Mouse (Mus musculus): ENCODE results near the gene Tunar.

Tunar gene

DNA sequence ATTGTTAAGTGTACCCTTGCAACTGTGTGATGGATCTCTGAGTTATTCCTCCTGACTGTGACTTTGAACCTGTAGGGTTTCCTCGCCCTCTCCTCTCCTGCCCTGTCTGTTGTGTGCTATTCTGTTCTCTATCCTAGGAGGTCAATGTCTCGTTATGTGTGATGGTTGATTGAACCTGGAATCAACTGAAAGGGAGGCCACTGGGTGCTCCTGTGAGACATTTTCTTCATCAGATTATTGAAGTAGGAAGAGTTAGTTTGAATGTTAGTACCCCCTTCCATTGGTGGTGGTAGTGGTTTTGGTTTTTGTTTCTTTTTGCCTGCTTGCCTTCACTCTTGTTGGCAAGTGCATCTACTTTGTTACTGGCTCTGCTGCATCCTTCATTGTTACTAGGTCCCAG, at the start of gene Tunar:
Gene Tunar, plus strand, starts transcription at position 301 of the 400 bp plus-strand sequence.
- DNase-seq = no peak

DNA sequence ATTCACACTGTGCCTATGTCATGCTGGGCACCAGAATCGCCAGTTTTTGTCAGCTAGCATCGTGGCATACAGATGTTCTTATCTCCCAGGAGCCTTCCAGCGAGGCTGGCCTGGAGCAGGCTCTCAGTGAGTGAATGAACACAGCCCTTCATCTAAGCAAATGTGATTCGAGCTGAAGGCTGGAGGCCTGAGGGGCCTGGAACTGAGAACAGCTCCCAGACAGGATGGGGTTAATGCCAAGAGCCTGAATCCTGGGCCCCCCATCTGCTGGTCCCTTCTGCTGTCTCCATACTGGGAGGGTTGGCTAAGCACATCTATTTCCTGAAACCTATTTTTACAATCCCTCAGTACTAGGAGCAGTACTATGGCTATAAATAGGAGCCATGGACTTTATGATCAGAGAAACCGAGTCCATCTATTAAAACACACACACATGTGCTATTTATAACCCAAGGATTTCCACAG, 21.1 kb upstream of the Tunar start:
- DNase-seq = peak; percentile 72

DNA sequence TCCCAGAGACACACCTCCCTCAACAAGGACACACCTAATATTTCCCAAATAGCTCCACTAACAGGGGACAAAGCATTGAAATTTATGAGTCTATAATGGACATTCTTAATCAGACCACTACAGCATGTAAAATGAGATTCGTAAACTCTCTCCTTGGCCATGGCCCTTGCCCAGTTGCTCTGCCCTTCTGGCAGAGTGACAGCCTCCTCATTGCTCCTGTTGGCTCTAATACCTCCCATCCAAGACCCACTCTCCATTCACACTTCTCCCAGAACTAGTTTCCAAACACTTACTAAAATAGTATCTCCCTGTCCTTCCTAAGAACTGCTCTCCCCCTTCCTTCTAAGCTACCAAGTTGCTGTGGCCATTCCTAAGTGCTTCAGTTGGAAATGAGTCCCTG, 19.3 kb upstream of the Tunar start:
- DNase-seq = no peak

DNA sequence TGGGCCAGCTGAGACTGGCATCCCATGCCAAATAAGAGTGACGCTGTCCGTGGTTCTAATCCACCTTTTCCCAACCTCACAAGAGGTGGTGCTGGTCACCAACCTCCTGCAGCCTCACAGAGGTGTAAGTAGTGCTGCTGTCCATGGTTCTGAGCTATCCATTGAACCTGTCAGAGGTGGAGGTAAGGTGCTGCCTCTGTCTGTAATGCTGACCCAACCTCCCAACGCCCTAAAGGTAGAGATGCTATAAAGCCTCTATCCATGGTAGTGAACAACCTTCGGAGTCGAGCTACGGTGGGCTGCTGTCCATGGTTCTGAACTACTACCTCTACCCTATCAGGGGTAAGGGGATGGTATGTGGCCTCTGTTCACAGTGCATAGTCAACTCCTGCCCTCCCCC, 11.5 kb upstream of the Tunar start:
- DNase-seq = no peak

DNA sequence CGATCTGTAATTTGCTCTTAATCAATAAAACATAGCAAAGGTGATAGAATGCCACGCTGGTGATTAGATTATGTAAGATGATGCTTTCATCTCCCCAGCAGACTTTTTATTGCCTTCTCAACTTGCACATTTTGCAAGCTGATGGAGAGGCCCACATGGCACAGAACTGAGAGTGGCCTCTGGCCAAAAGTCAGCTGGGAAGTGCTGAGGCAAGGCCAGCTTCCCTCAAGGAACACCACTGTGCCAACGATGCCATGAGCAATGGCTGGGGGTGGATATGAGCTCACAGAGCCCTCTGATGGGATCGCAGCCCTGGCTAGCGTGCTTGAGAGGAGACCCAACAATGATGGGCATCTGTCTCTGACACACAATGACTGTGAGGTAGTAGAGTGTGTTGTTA, 6.6 kb upstream of the Tunar start:
- peak; percentile 88 for DNase-seq

DNA sequence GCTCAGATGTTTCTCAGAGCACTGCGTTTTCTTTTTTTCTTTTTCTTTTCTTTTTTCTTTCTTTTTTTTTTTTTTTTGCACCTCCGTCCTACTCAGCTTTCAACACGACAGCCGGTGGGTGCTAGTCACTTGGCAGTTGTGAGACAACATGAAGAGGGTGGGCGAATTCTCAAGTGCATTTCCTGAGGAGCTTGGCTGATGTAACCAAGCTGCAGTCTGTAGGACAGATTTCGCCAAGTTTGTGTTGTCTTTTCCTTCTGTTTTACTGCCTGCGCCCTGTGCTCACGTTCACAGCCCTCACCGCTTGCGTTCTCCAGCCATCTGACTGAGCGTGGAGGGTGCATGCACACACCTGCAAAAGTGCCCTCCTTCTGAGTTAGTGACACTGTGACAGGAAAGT, 5.3 kb upstream of the Tunar start:
- no peak for DNase-seq

DNA sequence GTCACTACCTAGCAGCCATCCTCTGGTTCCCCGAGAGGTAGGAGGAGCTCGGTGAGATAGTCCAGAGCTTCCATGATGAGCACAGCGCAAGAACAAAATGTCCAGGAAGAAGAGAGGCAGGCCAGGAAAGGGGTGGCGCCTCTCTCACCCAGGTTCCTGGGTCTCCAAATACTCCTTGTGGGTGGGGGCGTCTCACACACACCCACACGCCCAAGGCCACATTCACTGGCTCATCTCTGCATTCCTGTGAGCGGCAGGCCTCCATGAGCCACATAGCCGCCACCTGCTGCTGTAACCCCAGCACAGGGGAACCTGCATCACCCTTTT, 2.4 kb downstream of the Tunar start:
- DNase-seq = peak; percentile 75

DNA sequence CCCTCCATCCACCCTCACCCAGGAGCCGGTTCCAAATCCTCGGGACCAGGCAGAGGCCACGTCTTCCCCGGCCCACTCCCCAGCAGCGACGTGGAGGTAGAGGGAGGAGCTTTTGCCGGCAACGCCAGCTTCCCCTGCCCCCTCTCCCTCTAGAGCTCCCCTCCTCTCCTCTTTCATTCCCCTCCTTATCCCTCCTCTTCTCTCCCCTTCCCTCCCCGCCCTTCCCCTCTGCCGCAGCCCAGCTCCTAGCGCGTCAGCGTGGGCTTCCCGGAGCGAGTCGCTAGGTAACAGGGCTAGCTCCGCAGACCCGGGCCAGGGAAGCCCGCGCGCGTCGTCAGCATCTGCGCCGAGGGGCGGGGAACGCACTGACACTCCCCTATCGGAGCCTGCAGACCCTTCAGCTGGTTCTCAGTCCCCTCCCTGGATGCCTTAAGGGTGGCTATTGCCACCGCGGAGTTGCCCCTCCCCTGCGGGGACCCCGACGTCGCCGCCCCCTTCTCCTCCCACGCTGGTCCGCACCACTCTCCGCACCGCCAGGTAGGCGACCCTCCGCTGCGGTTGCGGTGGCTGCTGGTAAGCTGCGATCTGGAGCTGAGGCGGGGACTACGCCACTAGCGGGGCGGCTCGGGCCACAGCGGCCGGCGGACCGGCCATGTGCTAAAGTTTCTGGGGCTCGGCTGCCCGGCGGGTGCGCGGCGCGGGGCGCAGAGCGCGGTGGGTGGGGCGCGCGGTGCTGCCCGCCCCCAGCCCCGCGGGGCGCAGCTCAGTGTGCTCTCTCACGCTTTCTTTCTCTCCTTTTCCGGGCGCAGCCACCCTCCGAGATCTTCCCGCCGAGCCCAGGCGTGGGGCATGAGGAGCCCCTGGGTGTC, 3.0 kb downstream of the Tunar start:
- peak; percentile 76 for DNase-seq

DNA sequence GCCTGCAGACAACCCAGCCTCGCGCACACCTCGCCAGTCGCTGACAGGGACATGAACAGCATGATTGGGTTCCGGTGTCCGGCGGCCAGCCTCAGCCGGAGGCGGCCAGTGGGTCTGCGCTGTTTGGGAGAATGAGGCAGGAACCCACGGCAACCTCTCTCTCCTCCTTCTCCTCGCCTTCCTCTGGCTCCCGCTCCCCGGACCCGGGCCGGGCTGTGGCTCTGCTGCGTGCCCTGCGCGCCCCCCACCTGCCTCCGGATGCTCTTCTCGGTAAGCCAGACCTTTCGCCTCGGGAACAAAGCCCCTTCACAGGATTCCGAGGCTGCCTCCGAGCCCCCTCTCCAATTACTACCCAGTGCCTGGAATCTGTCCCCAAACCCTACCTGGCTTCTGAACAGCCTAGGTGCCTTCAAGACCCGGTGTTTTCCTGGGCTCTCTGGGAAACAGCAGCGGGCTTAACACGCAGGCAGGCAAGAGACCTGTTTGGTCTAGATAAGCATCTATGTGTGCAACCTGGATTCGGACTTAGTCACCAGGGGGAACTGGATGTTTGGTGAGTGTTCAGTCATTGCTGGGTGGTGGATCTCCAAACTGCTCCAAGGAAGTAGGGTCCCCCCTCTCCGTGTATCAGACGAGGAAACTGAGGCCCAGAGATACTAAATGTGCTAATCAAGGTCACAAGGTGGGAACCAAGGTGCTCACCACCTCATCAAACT, 3.8 kb downstream of the Tunar start:
- peak; percentile 69 for DNase-seq

DNA sequence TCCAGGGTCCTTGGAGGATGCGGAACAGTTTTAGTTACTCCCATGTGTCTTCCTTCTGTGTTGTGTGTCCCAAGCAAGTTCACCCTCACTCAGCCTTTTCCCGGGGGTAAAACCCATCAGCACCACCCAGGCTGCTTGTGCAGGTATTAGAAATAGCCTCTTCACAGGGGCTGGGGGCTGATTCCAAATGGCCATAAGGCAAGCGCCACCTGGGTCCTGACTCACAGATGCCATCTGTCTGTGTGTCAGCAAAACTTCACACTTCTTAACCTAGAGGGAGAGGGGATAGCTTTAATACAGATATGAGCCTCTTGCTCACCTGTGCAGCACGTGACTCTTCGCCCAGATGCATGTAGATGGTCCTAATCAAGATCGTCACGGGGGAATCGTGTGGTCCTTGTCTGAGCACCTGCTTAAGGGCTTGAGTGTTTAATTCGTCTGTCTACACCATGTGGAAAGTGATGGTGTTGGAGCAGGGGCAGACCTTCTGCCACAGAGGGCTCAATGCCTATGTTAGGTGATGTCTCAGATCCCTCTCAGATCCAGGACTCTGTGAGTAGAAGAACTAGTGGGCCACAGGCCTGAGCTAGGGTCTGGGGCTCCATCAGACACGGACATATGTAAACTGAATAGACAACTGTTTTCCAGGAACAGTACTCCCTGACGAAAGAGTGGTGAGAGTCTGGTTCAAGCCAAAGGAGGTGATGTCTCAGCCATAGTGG, 4.7 kb downstream of the Tunar start:
- peak; percentile 81 for DNase-seq

DNA sequence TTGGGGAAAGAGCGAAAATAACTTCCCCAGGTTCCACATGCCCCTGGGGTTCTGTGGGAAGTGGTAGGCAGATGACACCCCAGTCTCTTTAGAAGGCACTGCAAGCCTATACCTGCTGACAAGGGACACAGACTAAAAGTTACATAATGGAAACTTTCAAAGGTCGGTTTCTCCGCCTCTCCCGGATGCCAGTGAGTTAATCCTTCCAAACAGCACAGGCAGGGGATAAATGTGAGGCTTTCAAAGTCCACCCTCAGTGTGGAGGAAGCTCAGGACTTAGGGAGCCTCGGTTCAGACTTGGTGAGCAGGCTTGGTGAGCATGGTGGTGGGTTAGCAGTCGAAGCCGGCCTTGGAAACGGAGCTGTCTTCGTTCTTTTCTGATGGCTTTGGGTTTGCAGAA, 7.9 kb downstream of the Tunar start:
- DNase-seq = peak; percentile 25

DNA sequence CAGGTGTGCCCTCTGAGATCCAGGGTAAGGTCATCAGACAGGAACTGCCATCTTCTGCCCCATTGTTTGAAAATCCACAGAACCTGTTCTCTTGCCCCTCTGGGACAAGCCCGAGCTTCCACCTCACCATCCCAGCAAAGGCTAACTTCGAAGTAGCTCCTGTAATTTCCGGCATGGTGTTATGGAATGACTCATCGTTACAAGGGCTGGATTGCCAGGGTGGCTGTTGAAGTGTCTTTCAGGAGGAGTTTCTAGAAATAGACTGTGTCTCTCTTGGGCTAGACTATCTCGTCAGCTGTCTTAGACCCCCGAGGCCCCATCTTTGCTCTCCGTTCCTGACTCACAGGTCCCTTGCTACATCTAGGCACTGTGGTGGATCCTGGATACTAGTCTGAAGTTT, 10.8 kb downstream of the Tunar start:
- DNase-seq = no peak

DNA sequence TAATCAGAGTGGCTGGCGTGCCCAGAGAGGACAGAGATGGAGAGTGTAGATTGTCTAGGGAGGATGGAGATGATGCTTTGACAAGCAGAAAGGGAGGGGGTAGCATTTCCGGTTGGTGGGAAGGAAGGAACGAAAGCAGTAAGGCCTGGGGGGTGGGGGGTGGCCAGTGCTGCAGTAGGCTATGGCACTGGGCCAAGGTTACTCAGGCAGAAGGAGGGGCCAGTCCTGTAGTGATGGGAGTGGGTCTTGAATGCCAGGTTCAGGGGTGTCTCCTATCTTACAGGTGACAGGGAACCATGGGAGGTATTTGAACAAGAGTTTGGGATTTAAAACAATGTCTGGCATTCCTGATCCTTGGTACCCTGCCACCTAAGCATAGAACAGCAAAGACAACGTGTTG, 13.2 kb downstream of the Tunar start:
- no peak for DNase-seq

DNA sequence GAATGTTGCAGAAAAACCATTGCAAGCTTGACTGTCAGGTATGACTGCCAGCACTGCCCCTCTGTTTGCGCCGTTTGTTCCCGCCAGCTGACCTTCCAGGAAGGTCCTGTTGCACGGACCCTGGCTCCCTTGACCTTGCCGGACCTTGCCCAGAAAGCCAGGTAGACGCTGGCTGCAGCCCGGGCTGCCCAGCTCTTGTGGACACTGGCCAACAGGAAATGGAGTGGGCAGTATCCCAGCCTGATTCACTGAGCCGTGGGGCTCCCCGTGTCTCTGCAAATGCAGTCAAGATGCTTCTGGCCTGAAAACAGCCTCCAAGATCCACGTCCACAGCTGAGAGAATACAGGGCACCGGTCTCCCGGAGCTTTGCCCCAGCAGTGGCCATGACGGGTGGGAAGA, 13.6 kb downstream of the Tunar start:
- DNase-seq = peak; percentile 93

DNA sequence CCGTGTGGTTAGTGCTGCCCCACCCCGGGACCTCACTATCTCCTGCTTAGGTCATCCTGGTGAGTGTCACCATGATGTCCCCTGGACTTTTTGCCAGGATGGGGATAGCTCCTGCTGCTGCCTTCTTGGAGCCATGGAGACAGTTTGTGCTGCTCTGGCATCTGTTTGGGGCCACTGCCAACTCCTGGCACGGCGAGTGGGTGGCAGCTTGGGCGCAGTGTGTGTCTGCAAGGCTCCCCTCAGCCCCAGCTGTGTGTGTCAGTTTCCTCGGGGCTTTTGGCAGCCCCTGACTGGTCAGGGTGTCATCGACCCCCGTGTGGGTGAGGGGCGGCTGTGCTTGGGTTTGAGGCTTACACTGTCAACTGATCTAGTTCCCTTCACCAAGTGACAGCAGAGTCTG, 20.6 kb downstream of the Tunar start:
- peak; percentile 87 for DNase-seq

DNA sequence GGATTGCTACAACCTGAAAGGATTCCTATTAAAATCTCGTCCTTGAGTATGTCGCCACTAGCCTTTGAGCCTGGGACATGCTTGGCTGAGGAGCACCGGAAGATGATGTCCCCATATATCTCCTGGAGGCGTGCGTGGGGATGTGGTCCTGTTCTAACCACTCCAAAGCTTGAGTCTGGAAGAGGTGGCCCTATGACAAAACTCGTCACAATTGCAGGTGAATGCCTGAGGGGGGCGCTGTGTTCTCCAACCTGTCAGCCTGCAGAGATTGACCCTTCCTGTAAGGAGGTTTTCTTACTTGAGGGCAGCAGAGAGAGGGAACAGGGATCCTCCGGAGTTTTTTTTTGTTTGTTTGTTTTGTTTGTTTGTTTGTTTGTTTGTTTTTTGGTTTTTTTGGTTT, 21.1 kb downstream of the Tunar start:
- peak; percentile 47 for DNase-seq

DNA sequence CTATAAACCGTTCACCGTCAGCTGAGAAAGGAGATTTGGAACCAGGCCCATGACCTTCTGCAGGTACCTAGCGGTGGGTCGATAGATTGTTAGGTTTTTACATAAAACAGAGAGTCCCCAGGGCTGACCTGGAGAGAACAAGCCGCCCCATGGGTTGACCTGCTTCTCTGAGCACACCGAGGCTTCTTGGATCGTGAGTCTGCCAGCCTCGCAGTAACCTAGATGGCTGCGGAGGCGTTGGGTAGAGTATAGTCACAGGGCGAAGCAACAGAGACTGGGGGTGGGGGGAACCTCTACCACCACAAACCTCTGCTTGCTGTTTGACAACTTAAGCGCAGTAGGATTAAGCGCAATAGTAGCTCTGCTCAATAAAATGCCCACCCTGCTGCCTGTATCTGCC, 23.1 kb downstream of the Tunar start:
- DNase-seq = no peak

DNA sequence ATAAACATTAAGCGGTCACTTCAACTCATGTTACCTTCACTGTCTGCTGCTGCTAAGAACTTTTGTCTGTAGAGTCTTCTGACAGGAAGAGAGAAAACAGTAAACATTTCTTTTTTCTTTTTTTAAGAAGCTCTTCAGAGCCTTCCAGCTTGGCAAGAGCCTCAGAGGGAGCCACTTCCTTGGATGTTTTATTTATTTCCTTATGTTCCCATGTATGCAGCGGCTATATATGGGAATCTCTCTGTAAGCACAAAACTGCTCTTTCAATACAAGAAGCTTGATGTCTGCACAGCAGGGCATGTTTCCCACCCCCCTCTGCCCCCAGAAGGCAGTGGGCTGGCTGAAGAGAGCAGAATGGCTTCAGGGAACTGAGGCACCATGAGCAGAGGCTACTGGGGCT, 30.0 kb downstream of the Tunar start:
- no peak for DNase-seq

DNA sequence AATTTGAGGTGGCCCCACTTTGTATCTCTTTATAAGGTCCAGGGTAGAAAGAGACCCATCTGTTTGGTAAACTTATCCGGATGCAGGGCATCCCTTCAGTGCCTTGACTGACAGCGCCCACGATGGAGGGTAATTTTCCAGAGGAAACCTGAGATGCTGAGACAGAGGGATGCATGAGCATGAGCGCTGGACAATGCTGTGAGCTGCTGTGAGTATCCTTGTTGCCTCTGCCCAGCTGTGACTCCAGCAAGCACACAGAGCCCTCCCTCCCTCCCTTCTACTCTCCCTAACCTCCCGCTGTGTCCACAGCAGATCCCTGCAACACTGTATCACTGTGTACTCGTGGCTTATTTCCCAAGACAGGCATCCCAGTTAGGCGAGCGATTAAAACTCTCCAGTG, 40.9 kb downstream of the Tunar start:
- no peak for DNase-seq

DNA sequence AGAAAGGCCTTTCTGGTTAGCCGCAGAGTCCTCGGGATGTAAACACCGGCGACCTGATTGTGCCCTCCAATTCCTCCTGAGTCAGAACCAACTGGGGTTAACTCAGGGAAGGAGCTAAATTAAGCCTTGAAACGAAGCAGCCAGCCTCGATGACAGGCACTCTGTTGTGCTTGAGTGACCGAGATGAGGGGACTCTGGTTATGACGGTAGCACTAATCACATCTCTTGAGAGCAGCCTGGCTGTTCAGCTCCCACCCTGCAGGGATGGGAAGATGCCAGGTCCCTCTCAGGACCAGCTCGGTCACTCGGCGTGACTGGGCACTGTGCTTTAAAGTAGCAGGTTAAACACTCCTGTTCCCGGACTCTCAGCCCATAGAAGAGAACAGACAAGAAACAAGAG, 43.3 kb downstream of the Tunar start:
- DNase-seq = peak; percentile 57

DNA sequence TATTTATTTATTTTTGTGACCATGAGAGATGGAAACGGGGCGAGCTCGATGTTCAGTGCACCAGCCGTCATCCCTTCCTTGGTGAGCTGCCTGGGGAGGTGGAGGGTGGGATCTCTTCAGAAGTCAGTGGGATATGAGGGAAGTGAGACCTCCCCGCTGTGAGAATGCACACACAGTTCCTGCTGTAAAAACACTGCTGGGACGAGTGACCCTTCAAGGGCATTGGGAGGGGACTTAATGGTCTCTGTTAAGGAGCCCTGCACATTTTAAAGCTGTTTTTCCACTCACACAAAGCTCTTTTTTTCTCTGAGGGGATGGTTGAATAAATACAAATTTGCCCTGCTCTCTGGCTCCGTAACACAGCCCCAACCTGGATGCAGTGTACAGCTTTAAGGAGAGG, 49.1 kb downstream of the Tunar start:
- DNase-seq = no peak

DNA sequence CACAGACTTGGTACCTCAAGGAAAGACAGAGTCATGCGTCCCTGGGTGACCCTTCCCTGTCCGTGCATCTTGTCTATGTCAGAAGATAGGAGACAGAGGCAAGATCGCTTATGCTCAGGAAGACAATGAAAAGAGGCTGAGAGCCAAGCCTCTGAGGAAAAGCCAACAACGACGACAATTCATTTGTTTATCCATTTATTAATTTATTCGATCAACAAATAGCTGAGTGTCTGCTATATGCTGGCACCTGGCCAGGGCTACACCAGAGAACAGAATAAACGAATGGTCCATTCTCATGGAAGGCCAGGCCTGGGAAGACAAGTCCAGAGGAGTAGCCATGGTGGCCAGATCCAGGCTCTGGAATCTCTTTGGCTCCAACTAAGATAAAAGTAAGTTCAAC, 61.0 kb downstream of the Tunar start:
- no peak for DNase-seq

DNA sequence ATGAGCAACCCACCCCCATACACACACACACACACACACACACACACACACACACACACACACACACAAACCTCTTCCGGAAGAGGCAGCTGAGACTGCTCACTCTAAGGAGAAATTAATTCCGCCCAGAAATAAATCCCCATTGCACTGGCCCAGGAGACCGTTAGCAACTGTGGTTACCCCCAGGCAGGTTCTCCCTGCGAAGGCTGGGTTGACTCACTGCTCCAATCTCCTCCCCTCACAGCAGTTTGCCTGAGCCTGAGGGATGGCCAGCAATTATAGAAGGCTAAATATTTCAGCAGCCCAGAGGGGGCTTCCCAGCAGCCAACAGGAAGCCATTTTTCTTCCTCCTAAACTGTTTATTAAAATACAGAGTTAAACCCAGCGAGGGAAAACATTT, 64.5 kb downstream of the Tunar start:
- DNase-seq = no peak

DNA sequence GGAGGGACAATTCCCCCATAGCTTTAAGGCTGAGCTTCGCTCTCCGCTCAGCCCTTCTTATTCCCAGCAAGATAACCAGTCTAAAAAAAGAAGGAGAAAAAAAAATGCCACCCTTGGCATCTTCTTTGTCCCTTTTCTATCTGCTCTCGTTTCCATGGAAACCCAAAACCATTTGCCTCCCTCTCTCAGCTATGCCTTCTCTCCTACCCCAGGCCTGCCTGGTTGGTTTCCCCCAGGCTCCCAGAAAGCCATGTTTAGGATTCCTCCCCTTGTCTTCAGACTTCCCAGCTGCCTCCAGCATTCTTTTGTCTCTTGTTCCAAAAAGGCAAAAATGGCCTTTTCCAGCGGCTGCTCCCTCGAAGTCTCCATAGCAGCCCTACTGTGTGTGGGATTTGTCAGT, 70.1 kb downstream of the Tunar start:
- no peak for DNase-seq

All from cerebellum, adult 9-11 months (tissue).